Mouse (Mus musculus) adrenal gland, postnatal 14 days (tissue): ENCODE measurements around the gene Ankrd65. TPM values are rescaled to one million over a fixed set of nuclear protein-coding genes. Genes with fewer than 3 reads are reported as not detected.
"Not testable (repeated sequence)": the region's sequence is repeated elsewhere in the genome, so short reads cannot be mapped to it uniquely, and the experiment has no call there.

Experiments
- DNase-seq: peaks from one replicate; pipeline ENCODE4 v3.0.0; 2021; ENCODE audit warnings: mixed read lengths
- total RNA-seq: library from RNA; stranded (reverse); gene quantifications from 2 replicates; pipeline ENCODE4 v1.2.3, GENCODE M21; 2021

The Ankrd65 gene
- total RNA-seq, 1 experiment from 2014 or later, result not detected

GRCm38 (mm10) chr4:155774971-155775740, 15.1 kb upstream of the Ankrd65 start:
- peak; percentile 66 for DNase-seq

GRCm38 (mm10) chr4:155775855-155776254, 14.4 kb upstream of the Ankrd65 start:
- peak; percentile 60 for DNase-seq

DNA sequence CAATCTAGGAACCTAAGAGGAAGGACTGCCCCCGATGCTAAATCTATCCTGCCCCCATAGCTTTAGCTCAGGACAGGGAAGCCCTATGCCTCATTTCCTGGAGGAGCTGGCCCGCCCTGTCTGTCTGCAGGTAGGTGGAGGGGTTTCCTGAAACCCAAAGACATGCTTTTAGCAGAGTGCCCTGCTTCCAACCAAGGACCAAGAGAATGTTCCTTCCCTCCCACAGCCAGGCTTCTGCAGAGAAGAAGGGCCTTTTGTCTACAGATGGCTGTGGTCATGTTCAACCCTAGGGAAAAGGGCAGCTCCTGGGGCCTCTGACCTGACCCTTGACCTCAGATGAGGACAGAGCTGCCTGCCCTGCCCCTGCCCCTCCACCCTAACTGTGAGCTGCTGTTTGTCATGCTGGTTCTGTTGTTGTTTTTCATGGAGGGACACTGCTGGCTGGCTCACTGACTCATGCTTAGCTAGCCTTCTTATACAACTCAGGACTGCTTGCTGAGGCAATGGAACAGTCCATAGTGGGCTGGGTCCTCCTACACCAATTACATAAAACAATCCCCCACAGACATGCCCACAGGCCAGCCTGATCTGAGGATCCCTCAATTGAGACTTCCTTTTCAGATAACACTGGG, 13.4 kb upstream of the Ankrd65 start:
- DNase-seq, result no peak

- DNase-seq, result peak; percentile 68
These were observed 12.4 kb upstream of the Ankrd65 start for GRCm38 (mm10) chr4:155777816-155778215.

DNA sequence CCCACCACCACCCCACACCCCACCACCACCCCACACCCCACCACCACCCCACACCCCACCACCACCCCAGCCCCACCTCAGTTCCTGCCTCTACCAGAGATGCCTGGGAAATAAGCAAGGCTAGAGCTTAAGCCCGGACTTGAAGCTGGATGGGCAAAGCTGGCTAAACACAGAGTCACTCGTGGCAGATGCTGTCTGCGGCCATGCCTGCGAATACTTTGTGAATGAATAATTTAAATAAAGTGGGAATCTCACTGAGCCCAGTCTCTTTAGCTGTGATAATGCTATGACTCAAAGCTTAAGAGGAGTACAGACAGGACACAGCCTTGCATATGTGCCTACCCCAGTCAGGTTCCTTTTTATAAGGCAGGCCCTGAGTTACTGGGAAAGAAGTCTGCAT, 10.7 kb upstream of the Ankrd65 start:
- DNase-seq, result no peak

DNA sequence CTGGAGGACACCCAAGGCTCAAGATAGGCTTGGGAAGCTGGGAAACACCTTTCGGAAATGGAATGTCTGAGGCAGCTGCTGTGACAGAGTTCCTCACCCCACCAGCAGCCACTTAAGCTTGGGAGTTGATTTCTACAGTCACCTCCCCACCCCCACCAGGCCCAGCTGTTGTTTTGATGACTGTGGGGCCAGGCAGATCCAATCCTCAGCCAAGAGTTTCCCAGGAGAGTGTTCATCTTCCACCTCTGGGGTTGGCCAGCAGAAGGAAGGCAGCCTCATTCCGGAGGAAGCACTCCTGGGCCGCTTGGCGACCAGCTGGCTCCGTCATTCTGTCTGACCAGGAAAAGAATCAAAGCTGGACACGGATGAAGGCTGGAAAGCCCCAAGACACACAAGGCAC, 9.3 kb upstream of the Ankrd65 start:
- DNase-seq, result peak; percentile 66

DNA sequence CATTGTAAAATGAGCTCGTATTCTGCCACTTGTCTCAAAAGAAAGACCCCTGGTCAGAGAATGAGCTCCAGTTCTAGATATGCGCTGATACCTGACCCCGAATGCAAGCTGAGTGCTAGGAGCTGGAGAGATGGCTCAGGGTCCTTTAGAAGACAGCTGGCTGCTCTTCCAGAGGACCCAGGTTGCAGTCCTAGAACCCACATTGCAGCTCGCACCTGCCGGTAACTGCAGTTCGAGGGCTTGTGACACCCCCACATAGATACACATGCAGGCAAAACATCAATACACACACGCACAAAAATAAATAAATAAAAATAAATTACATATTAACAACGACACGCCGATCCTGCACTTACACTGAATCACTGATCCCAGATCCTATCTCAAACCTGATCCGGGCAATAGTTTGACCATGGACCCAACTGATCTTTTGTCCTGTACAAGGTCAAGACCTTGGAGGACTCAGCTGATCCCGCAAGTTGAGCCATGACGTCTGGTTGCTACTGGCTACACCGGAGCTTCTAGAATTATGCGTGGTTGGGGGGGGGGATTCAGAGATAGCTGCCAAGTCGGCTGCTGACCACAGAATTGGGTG, 6.7 kb upstream of the Ankrd65 start:
- no peak for DNase-seq

DNA sequence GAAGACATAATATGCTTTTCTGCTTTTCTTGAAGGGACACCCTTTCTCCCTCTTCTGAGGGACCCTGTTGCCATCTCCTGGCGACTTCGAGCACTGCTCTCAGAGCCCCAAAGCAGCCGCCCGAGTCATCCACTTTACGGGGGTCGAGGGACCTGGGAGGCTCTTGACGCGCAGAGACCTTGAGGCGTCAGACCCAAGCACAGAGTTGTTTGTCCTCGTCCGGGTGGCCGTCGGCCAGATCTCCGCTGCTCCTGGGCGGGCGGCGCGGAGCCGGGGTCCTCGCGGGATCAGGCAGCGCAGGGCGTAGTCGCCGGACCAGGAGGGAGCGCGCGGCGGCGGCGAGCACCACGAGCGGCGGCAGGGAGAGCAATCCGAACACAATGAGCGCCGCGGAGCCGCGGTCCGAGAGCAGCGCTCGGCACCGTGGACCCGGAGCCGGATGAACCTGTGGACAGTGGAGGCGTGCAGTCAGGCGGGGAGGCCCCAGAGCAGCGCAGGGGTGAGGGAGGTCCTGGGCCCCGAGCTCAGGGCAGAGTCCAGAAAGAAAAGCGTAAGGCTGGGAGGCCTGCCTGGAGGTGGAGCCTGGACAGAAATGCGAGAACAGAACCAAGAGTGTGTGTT, 6.0 kb upstream of the Ankrd65 start:
- peak; percentile 88 for DNase-seq

GRCm38 (mm10) chr4:155785246-155785645, 5.0 kb upstream of the Ankrd65 start:
- no peak for DNase-seq

DNA sequence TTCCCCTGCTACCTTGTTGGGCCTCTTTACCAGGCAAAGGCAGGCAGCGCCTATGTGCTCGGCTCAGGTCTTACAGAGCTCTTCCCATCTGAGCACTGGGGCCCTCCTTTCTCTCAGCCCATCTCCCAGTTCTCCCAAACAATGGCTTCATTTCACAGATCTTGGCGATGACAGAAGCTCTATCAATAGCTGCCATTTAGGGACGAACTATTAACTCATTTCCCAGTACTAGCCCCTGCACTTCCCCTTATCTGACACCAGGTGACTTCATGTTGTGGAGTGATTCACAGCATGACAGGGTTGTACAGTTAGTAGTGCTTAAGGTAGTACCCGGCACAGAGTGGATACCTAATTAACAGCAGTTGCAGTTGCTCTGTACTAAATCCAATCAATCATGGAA, 4.4 kb upstream of the Ankrd65 start, which contains the start of gene Tmem88b:
Tmem88b (minus strand) TSS at position 56 of the 400 bp plus-strand sequence.
- no peak for DNase-seq

GRCm38 (mm10) chr4:155788300-155788699, 1.9 kb upstream of the Ankrd65 start:
- no peak for DNase-seq

DNA sequence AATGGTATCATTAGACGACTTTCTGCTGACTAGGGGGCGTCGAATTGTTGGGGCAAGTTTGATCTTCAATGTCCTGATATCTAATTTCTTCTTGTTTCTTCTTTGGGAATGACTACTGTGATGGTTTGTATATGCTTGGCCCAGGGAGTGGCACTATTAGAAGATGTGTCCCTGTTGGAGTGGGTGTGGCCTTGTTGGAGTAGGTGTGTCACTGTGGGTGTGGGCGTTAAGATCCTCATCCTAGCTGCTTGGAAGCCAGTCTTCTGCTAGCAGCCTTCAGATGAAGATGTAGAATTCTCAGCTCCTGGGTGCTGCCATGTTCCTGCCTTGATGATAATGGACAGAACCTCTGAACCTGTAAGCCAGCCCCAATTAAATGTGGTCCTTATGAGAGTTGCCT, 1.4 kb upstream of the Ankrd65 start:
- DNase-seq, result not testable (repeated sequence)

DNA sequence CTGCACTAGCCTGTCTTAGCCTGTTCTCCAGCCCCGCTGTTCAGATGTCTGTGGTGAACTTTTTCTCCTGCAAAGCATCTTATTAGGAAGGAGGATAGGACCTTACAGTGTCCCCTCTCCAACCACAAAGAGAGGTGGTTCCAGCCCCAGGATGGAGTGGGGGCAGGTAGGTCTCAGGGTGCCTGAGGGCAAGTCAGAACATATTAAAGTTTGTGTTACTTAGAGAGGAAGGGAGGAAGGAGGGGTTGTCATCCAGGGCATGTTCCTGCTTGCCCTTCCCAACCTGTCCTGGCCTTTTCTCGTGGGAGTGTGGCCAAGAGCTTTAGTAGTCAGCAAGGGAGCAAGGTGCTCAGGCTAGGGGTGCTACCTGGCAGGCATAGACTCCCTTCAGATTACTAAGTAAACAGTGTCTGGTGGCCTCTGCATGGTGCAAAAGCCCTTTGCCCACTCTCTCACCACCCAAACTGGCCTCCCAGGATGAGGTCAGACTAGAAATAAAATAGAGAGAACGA, 467 bp downstream of the Ankrd65 start:
- no peak for DNase-seq

DNA sequence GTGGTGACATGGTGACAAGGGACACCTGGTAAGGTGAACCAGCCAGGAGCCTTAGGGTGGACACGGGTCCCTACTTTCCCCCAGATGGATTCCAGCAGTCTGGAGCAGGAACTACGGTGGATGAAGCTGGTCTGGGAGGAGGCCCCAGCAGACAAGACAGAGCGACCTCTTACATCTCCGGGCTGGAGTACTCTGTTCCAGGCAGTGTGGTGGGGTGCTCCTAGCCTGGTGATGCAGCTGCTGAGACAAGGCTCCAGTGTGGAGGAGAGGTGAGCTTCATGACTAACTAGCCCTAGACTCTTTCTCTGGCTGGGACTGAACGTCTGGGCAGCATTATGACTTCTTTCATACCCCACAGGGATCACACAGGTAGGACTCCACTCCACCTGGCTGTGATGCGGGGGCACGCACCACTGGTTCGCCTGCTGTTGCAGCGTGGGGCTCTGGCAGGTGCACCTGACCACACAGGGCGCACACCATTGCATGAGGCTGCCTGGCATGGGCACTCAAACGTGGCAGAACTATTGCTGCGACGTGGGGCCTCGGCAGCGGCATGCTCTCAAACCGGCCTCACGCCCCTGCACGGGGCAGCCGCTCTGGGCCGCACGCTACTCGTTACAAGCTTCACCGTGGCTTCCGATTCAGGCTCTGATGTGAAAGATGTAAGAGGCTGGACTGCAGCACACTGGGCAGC, 1.1 kb downstream of the Ankrd65 start:
- no peak for DNase-seq

DNA sequence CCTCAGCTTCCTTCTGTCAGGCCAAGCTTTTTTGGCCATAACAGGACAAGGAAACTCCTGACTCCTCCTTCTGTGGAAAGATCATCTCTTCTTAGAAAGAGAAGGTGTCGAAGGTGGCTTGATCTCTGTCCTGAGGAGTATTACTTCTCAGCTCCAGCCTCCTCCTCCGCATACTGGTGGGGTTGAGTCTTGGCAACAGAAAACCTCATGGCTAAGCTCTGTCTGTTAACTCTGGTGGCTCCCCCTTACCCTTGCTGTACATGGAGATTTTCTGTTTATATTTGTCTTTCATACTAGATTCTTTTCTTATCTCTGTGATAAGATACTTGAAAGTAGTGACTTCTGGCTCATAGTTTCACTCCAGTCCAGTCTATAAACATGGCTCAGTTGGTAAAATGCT, 3.5 kb downstream of the Ankrd65 start:
- no peak for DNase-seq

- no peak for DNase-seq
These were observed 11.8 kb downstream of the Ankrd65 start for GRCm38 (mm10) chr4:155802075-155802474.

- peak; percentile 22 for DNase-seq
These were observed 12.6 kb downstream of the Ankrd65 start, which contains the start of gene Mrpl20 for GRCm38 (mm10) chr4:155802741-155803339. TSS of gene Mrpl20 (plus strand) at chr4:155802878.

DNA sequence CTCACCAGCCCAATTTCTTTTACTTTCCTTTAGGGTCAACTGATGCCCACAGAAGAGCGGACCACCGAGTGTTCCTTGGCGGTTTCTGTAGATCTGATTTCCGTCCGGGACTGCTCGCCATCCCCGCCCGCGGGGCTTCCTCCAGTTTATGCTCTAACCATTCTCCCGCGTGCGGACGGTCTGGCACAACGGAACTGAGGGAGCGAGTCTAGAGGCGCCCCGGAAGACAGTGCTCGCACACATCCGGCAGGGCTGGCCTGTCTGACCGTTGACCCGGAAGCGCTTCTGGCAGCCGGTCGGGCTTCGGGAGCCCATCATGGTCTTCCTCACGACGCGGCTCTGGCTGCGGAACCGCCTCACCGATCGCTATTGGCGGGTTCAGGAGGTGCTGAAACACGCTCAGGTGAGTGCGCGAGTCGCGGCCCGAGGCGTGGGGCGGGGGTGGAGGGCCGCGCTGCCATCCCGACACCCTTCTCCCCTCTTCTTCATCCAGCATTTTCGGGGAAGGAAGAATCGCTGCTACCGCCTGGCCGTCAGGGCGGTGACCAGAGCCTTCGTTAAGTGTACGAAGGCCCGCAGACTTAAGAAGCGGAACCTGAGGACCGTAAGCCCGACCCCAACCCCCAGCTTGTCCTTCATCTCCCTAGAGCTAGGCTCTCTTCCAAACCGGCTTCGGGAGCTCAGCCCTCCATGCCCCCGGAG, 13.3 kb downstream of the Ankrd65 start:
- DNase-seq, result peak; percentile 98

DNA sequence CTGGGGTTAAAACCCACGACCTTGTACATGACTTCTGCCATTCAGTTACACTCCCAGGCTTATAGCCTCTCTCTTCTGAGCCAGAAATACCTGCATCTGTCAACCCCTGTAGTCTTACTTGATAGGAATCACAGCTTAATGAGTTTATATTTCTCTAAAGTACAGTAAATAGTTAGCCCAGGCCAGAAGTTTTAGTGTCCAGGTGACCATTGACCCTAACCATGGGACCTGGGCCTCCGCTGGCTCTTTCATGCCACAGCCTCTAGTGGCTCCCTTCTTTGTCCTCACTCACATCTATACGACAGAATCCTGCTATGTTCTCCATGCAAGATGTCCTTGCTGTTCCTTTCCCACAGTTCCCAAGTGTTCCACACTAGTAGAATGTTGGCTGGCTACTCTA, 17.6 kb downstream of the Ankrd65 start:
- no peak for DNase-seq

- DNase-seq, result peak; percentile 97
These were observed 21.9 kb downstream of the Ankrd65 start, which contains the start of gene Ccnl2 for GRCm38 (mm10) chr4:155811929-155812664. TSS of gene Ccnl2 (plus strand) at chr4:155812489.
